Mouse (Mus musculus) colon, adult 2 months (tissue): ENCODE measurements around the gene Kif6. TPM values are rescaled to one million over a fixed set of nuclear protein-coding genes. Genes with fewer than 3 reads are reported as not detected.

Source experiments
- polyA plus RNA-seq: library from polyadenylated mRNA; depleted of rRNA; stranded (reverse); fragments of >200 nt; gene quantifications from 2 replicates; pipeline ENCODE4 v1.2.3, GENCODE M21; 2012; rRNA removed

Kif6 gene
- 0.08 TPM in 2 replicates for polyA plus RNA-seq

GRCm38 (mm10) chr17:49614577-49615235 lies at the start of gene Kif6:
TSS of gene Kif6 (plus strand) at chr17:49615136.

Other genes starting within 250 kb of the Kif6 start
- 29.2 and 30.6 TPM in 2 replicates for gene Mocs1, start 186.8 kb upstream of the Kif6 start, polyA plus RNA-seq
- gene Daam2, start 50.8 kb upstream of the Kif6 start, polyA plus RNA-seq, result 4.0 and 4.5 TPM in 2 replicates